Mouse (Mus musculus) granulocyte monocyte progenitor cell, adult 5-6 weeks (primary cell): Measurements from ENCODE around the gene Esyt3. TPM values are rescaled to one million over a fixed set of nuclear protein-coding genes. Genes with fewer than 3 reads are reported as not detected.

Experiments used
- ATAC-seq: replicated peaks from 2 replicates; pipeline ENCODE4 v1.8.0; 2016; ENCODE audit warnings: mild to moderate bottlenecking, moderate TSS enrichment, inconsistent platforms; ENCODE audit not compliant: poor library complexity, severe bottlenecking
- total RNA-seq, 2 experiments: library from RNA; stranded (forward) in 1 of 2; stranded (reverse) in 1 of 2; fragments of 200-712, 200-1000 nt in 1 of 2; fragments of >200 nt in 1 of 2; fragmentation: Nextera tagmentation in 1 of 2; gene quantifications; 2 replicates each; pipeline ENCODE4 v1.2.3; 2014 to 2017

The Esyt3 gene
- not detected in 2 replicates for total RNA-seq (2014; fragmentation: Nextera tagmentation)
- not detected in 2 replicates for total RNA-seq (2017)

- ATAC-seq, result peak; percentile 45
These were observed at the start of gene Esyt3 for GRCm38 (mm10) chr9:99357921-99358692. Gene Esyt3 (minus strand): TSS chr9:99358557.

GRCm38 (mm10) chr9:99401288-99401974 is 43.1 kb upstream of the Esyt3 start:
- no peak for ATAC-seq

- ATAC-seq, result no peak
These were observed 42.4 kb upstream of the Esyt3 start for GRCm38 (mm10) chr9:99400781-99401180.

GRCm38 (mm10) chr9:99397056-99397815 is 38.9 kb upstream of the Esyt3 start:
- ATAC-seq, result no peak

GRCm38 (mm10) chr9:99394366-99394765 is 36.0 kb upstream of the Esyt3 start:
- ATAC-seq, result no peak

GRCm38 (mm10) chr9:99393146-99393545 is 34.8 kb upstream of the Esyt3 start:
- ATAC-seq, result no peak

- ATAC-seq, result no peak
These were observed 33.2 kb upstream of the Esyt3 start for GRCm38 (mm10) chr9:99391557-99391956.

- ATAC-seq, result no peak
These were observed 32.4 kb upstream of the Esyt3 start for GRCm38 (mm10) chr9:99390716-99391115.

GRCm38 (mm10) chr9:99390201-99390600 is 31.8 kb upstream of the Esyt3 start:
- ATAC-seq, result no peak

GRCm38 (mm10) chr9:99389506-99389905 is 31.1 kb upstream of the Esyt3 start:
- no peak for ATAC-seq

GRCm38 (mm10) chr9:99388856-99389255 is 30.5 kb upstream of the Esyt3 start:
- no peak for ATAC-seq

- no peak for ATAC-seq
These were observed 29.7 kb upstream of the Esyt3 start for GRCm38 (mm10) chr9:99388078-99388477.

GRCm38 (mm10) chr9:99382556-99382955 is 24.2 kb upstream of the Esyt3 start:
- ATAC-seq, result peak; percentile 66

GRCm38 (mm10) chr9:99379194-99379593 is 20.8 kb upstream of the Esyt3 start:
- no peak for ATAC-seq

- peak; percentile 60 for ATAC-seq
These were observed 18.4 kb upstream of the Esyt3 start for GRCm38 (mm10) chr9:99376591-99377418.

- no peak for ATAC-seq
These were observed 10.1 kb upstream of the Esyt3 start for GRCm38 (mm10) chr9:99368431-99368830.

GRCm38 (mm10) chr9:99365906-99366305 is 7.5 kb upstream of the Esyt3 start:
- no peak for ATAC-seq

- ATAC-seq, result no peak
These were observed 4.7 kb upstream of the Esyt3 start for GRCm38 (mm10) chr9:99363076-99363475.

GRCm38 (mm10) chr9:99361946-99362345 is 3.6 kb upstream of the Esyt3 start:
- ATAC-seq, result no peak

- peak; percentile 40 for ATAC-seq
These were observed 655 bp upstream of the Esyt3 start for GRCm38 (mm10) chr9:99359012-99359411.
